23 mouse cellular contexts compared by ENCODE assay signal in the genomic region with DNA sequence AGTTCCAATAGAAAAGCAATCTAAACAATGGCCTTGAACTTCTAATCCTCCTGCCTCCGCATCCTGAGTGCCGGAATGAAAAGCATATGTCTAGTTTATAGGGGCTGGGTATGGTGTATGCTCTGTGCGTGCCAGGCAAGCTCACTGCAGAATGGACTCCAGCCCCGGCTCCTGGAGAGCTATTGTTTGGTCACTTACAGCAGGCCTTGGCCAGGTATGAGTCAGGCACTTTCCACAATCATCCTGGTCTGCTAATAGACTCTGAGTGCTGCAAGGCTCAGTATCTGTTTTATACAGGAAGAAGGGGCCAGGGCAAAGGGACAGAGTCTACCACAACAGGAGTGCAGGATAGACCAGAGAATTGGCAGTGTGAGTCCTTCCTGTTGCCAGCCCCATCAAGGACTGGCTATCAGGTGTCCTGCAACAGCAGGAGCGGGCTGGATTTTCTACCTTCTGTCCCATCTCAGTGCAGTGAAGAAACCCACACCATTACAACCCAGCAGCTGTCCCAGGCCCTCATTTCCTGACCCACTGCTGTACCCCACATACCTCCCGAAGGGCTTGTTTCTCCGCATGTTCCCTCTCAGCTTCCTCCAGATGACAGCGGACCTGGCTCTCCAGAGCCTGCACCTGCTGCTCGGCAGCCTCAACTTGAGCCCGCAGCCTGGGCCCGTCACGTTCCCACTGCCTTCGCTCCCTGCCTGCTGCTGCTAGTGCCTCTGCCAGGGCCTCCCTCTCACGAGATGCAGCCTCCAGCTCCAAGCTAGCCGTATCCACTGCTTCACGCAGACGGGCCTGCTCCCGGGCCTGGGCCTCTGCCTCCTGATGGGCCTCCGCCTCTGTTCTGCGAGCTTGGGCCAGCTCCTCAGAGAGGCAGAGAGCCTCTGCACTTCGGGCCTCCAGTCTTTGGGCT. TPM values are rescaled to one million over a fixed set of nuclear protein-coding genes. Genes with fewer than 3 reads are reported as not detected.
DNase-seq lines count a peak whose midpoint lies in the region; ATAC-seq lines count a peak whose summit lies in the region.
"Had no signal": no experiment of that assay in that cellular context is flagged by ENCODE, and none has a peak within 500 bp of the region (broad histone marks: within the 10 kb centered on the region; RNA-seq: fewer than 3 reads in every experiment).

No protein-coding gene starts in this region.

- no peak overlapping the region for H3K4me3 ChIP-seq in midbrain, embryonic 10.5 days
- H3K4me3 ChIP-seq in midbrain, embryonic 13.5 days (replicated peaks): no peak overlapping the region
- no peak overlapping the region for H3K4me3 ChIP-seq in embryonic facial prominence, embryonic 10.5 days
- H3K4me3 ChIP-seq in limb, embryonic 15.5 days: no peak overlapping the region
- H3K4me3 ChIP-seq: hindbrain, embryonic 15.5 days; limb, embryonic 12.5 days; liver, embryonic 15.5 days had no signal

- no peak overlapping the region for H3K4me2 ChIP-seq in midbrain, embryonic 13.5 days (replicated peaks)
- H3K4me2 ChIP-seq in limb, embryonic 15.5 days: no peak overlapping the region
- H3K4me2 ChIP-seq: hindbrain, embryonic 15.5 days; limb, embryonic 12.5 days; liver, embryonic 15.5 days had no signal

- no peaks in the 10 kb centered on the region for H3K36me3 ChIP-seq in midbrain, embryonic 10.5 days
- H3K36me3 ChIP-seq in midbrain, embryonic 13.5 days: no peaks in the 10 kb centered on the region
- H3K36me3 ChIP-seq in embryonic facial prominence, embryonic 10.5 days (replicated peaks): no peaks in the 10 kb centered on the region
- H3K36me3 ChIP-seq in limb, embryonic 15.5 days: no peaks in the 10 kb centered on the region
- H3K36me3 ChIP-seq: hindbrain, embryonic 15.5 days; limb, embryonic 12.5 days; liver, embryonic 15.5 days had no signal

- H3K9ac ChIP-seq in midbrain, embryonic 13.5 days (replicated peaks): no peak overlapping the region; the same call in 1 of the 2 replicates
- H3K9ac ChIP-seq in limb, embryonic 15.5 days: no peak overlapping the region
- H3K9ac ChIP-seq: hindbrain, embryonic 15.5 days; limb, embryonic 12.5 days; liver, embryonic 15.5 days had no signal

- H3K27ac ChIP-seq in midbrain, embryonic 10.5 days (replicated peaks): peak overlapping the region; percentile 19; the same call in 1 of the 2 replicates
- no peak overlapping the region for H3K27ac ChIP-seq in midbrain, embryonic 13.5 days
- 0 out of 2 replicates have a peak overlapping the region, but pooled peaks have one; percentile 4 for H3K27ac ChIP-seq in embryonic facial prominence, embryonic 10.5 days (replicated peaks)
- 0 out of 2 replicates have a peak overlapping the region, but pooled peaks have one; percentile 11 for H3K27ac ChIP-seq in limb, embryonic 15.5 days
- H3K27ac ChIP-seq: hindbrain, embryonic 15.5 days; limb, embryonic 12.5 days; liver, embryonic 15.5 days had no signal

- peaks cover 89% of the 10 kb centered on the region for H3K27me3 ChIP-seq in midbrain, embryonic 10.5 days (ENCODE audit: low read depth, poor library complexity, severe bottlenecking)
- H3K27me3 ChIP-seq in midbrain, embryonic 13.5 days: peaks cover 53% of the 10 kb centered on the region
- H3K27me3 ChIP-seq in embryonic facial prominence, embryonic 10.5 days (replicated peaks; ENCODE audit: low read depth, poor library complexity, severe bottlenecking): peaks cover 87% of the 10 kb centered on the region
- peaks cover 58% of the 10 kb centered on the region for H3K27me3 ChIP-seq in limb, embryonic 15.5 days

- H3K4me1 ChIP-seq in midbrain, embryonic 10.5 days: peaks cover 47% of the 10 kb centered on the region
- peaks cover 19% of the 10 kb centered on the region for H3K4me1 ChIP-seq in midbrain, embryonic 13.5 days (replicated peaks)
- H3K4me1 ChIP-seq in embryonic facial prominence, embryonic 10.5 days: peaks cover 50% of the 10 kb centered on the region
- H3K4me1 ChIP-seq in limb, embryonic 15.5 days: peaks cover 31% of the 10 kb centered on the region

- H3K9me3 ChIP-seq in midbrain, embryonic 10.5 days (replicated peaks): no peaks in the 10 kb centered on the region
- no peaks in the 10 kb centered on the region for H3K9me3 ChIP-seq in midbrain, embryonic 13.5 days
- H3K9me3 ChIP-seq in embryonic facial prominence, embryonic 10.5 days: no peaks in the 10 kb centered on the region
- H3K9me3 ChIP-seq in limb, embryonic 15.5 days: no peaks in the 10 kb centered on the region
- H3K9me3 ChIP-seq: G1E; hindbrain, embryonic 15.5 days; limb, embryonic 12.5 days; liver, embryonic 15.5 days had no signal

- WGBS in midbrain, embryonic 10.5 days: 82% methylated on average over 21 of the region's 21 CpGs
- 72% methylated on average over 21 of the region's 21 CpGs for WGBS in midbrain, embryonic 13.5 days
- WGBS in embryonic facial prominence, embryonic 10.5 days: 78% methylated on average over 21 of the region's 21 CpGs
- 57% methylated on average over 21 of the region's 21 CpGs for WGBS in limb, embryonic 15.5 days

- DNase-seq in adrenal gland, adult 2 months: peak; percentile 44
- no peak for DNase-seq in adrenal gland, postnatal 25 days
- DNase-seq in midbrain, embryonic 10.5 days (ENCODE audit: low spot score): no peak
- DNase-seq in embryonic facial prominence, embryonic 10.5 days (ENCODE audit: low spot score): no peak
- DNase-seq in gastrocnemius, adult 8-10 months (ENCODE audit: low spot score in 2 of 2): no peak
- no peak for DNase-seq in urinary bladder, postnatal 25 days (ENCODE audit: low spot score)
- DNase-seq: adrenal gland, postnatal 14 days; cerebellum, adult 11-12 months; cerebellum, postnatal 25 days; gastrocnemius, postnatal 14 days; heart, adult 18-20 months; heart, postnatal 36 days; kidney, adult 2 months; kidney, postnatal 10 days had no signal

- no peak for ATAC-seq in midbrain, embryonic 13.5 days
- ATAC-seq in limb, embryonic 15.5 days (ENCODE audit: insufficient number of reproducible peaks, low FRiP score, low TSS enrichment, low read depth): no peak
- ATAC-seq: activated CD4-positive, CD25-positive, alpha-beta regulatory T cell, adult 4 months; CD4-positive, CD25-positive, alpha-beta regulatory T cell, adult 4 months; forebrain, embryonic 14.5 days had no signal

RNA-seq across cellular contexts. Expression of gene Ccdc88b, which starts 5.4 kb away (rescaled TPM):
- total RNA-seq in adrenal gland, adult 2 months (2021): 1 to 10 TPM; 1.9 to 2.1 TPM
- polyA plus RNA-seq in adrenal gland, adult 2 months (2012; rRNA removed): 3.2 and 4.3 TPM in 2 replicates
- total RNA-seq in adrenal gland, postnatal 25 days (2021): 0.62 and 1.1 TPM in 2 replicates
- polyA plus RNA-seq in midbrain, embryonic 10.5 days (2016; fragmentation: Nextera tagmentation; extraction: Ambion mirVana): 0.33 and 0.57 TPM in 2 replicates
- polyA plus RNA-seq in midbrain, embryonic 13.5 days (2015; fragmentation: Nextera tagmentation; extraction: Ambion mirVana): 0.22 and 0.51 TPM in 2 replicates
- polyA plus RNA-seq in embryonic facial prominence, embryonic 10.5 days (2016; fragmentation: Nextera tagmentation; extraction: Ambion mirVana): 0.62 and 0.67 TPM in 2 replicates
- polyA plus RNA-seq in limb, embryonic 15.5 days (2015; fragmentation: Nextera tagmentation; extraction: Ambion mirVana): 1.2 and 1.7 TPM in 2 replicates
- total RNA-seq in gastrocnemius, adult 8-10 months (2022): under 1 TPM; 0.29 to 0.70 (median 0.46) TPM

RNA-seq across cellular contexts. Expression of gene Rps6ka4, which starts 12.2 kb away (rescaled TPM):
- 10 to 100 TPM; 18.1 to 32.3 TPM for total RNA-seq in adrenal gland, adult 2 months (2021)
- 48.2 and 49.8 TPM in 2 replicates for polyA plus RNA-seq in adrenal gland, adult 2 months (2012; rRNA removed)
- total RNA-seq in adrenal gland, postnatal 25 days (2021): 25.9 and 38.6 TPM in 2 replicates
- 5.0 and 7.9 TPM in 2 replicates for polyA plus RNA-seq in midbrain, embryonic 10.5 days (2016; fragmentation: Nextera tagmentation; extraction: Ambion mirVana)
- 4.9 and 5.4 TPM in 2 replicates for polyA plus RNA-seq in midbrain, embryonic 13.5 days (2015; fragmentation: Nextera tagmentation; extraction: Ambion mirVana)
- polyA plus RNA-seq in embryonic facial prominence, embryonic 10.5 days (2016; fragmentation: Nextera tagmentation; extraction: Ambion mirVana): 5.3 and 7.0 TPM in 2 replicates
- 33.5 and 36.1 TPM in 2 replicates for polyA plus RNA-seq in limb, embryonic 15.5 days (2015; fragmentation: Nextera tagmentation; extraction: Ambion mirVana)
- total RNA-seq in gastrocnemius, adult 8-10 months (2022): 10 to 100 TPM in 3 of 4 experiments, 1 to 10 TPM in 1; 9.8 to 12.1 (median 10.5) TPM

RNA-seq across cellular contexts. Expression of gene Trmt112, which starts 56.8 kb away (rescaled TPM):
- total RNA-seq in adrenal gland, adult 2 months (2021): 100 to 1,000 TPM; 103 to 118 TPM
- polyA plus RNA-seq in adrenal gland, adult 2 months (2012; rRNA removed): 197 and 206 TPM in 2 replicates
- 95.2 and 108 TPM in 2 replicates for total RNA-seq in adrenal gland, postnatal 25 days (2021)
- 150 and 156 TPM in 2 replicates for polyA plus RNA-seq in midbrain, embryonic 10.5 days (2016; fragmentation: Nextera tagmentation; extraction: Ambion mirVana)
- 136 and 139 TPM in 2 replicates for polyA plus RNA-seq in midbrain, embryonic 13.5 days (2015; fragmentation: Nextera tagmentation; extraction: Ambion mirVana)
- polyA plus RNA-seq in embryonic facial prominence, embryonic 10.5 days (2016; fragmentation: Nextera tagmentation; extraction: Ambion mirVana): 150 and 168 TPM in 2 replicates
- 123 and 138 TPM in 2 replicates for polyA plus RNA-seq in limb, embryonic 15.5 days (2015; fragmentation: Nextera tagmentation; extraction: Ambion mirVana)
- total RNA-seq in gastrocnemius, adult 8-10 months (2022): 10 to 100 TPM; 34.1 to 46.3 (median 39.7) TPM

RNA-seq across cellular contexts. Expression of gene Prdx5, which starts 57.3 kb away (rescaled TPM):
- 100 to 1,000 TPM; 297 to 298 TPM for total RNA-seq in adrenal gland, adult 2 months (2021)
- polyA plus RNA-seq in adrenal gland, adult 2 months (2012; rRNA removed): 90.2 and 91.2 TPM in 2 replicates
- 196 and 278 TPM in 2 replicates for total RNA-seq in adrenal gland, postnatal 25 days (2021)
- polyA plus RNA-seq in midbrain, embryonic 10.5 days (2016; fragmentation: Nextera tagmentation; extraction: Ambion mirVana): 169 and 180 TPM in 2 replicates
- polyA plus RNA-seq in midbrain, embryonic 13.5 days (2015; fragmentation: Nextera tagmentation; extraction: Ambion mirVana): 231 and 236 TPM in 2 replicates
- 137 and 140 TPM in 2 replicates for polyA plus RNA-seq in embryonic facial prominence, embryonic 10.5 days (2016; fragmentation: Nextera tagmentation; extraction: Ambion mirVana)
- 349 and 392 TPM in 2 replicates for polyA plus RNA-seq in limb, embryonic 15.5 days (2015; fragmentation: Nextera tagmentation; extraction: Ambion mirVana)
- total RNA-seq in gastrocnemius, adult 8-10 months (2022): 100 to 1,000 TPM; 195 to 214 (median 202) TPM
